9 mouse cellular contexts compared by ENCODE assay signal in genomic region chr17:88174242-88174679, GRCm38 (mm10).
DNase-seq lines count a peak whose midpoint lies in the region; ATAC-seq lines count a peak whose summit lies in the region.
"Had no signal": no experiment of that assay in that cellular context is flagged by ENCODE, and none has a peak within 500 bp of the region (broad histone marks: within the 10 kb centered on the region; RNA-seq: fewer than 3 reads in every experiment).

No protein-coding gene starts in this region.

- H3K36me3 ChIP-seq in heart, embryonic 11.5 days (ENCODE audit: control insufficient read depth, insufficient read depth, low read length) = no peaks in the 10 kb centered on the region
- no peaks in the 10 kb centered on the region for H3K36me3 ChIP-seq in lung, embryonic 16.5 days (ENCODE audit: control insufficient read depth, insufficient read depth, low read length)

- H3K4me2 ChIP-seq in heart, embryonic 11.5 days = no peak overlapping the region
- H3K4me2 ChIP-seq in lung, embryonic 16.5 days (ENCODE audit: low read depth, low read length) = peak overlapping the region; percentile 50

- no peak overlapping the region for H3K27ac ChIP-seq in heart, embryonic 11.5 days (ENCODE audit: low read depth, low read length)
- peak overlapping the region; percentile 80 for H3K27ac ChIP-seq in lung, embryonic 16.5 days (ENCODE audit: low read length)

- H3K4me1 ChIP-seq in heart, embryonic 11.5 days (ENCODE audit: control insufficient read depth, insufficient read depth, low read length) = no peaks in the 10 kb centered on the region
- peaks cover 9% of the 10 kb centered on the region for H3K4me1 ChIP-seq in lung, embryonic 16.5 days (replicated peaks; ENCODE audit: control insufficient read depth, insufficient read depth, low read length)

- H3K27me3 ChIP-seq in heart, embryonic 11.5 days (ENCODE audit: control insufficient read depth, insufficient read depth, low read length) = no peaks in the 10 kb centered on the region
- H3K27me3 ChIP-seq in lung, embryonic 16.5 days (ENCODE audit: control insufficient read depth, insufficient read depth, low read depth, low read length) = no peaks in the 10 kb centered on the region

- 74% methylated on average over 10 of the region's 10 CpGs for WGBS in heart, embryonic 11.5 days (ENCODE audit: insufficient replicate concordance)
- WGBS in lung, embryonic 16.5 days = 20% methylated on average over 10 of the region's 10 CpGs

- ATAC-seq in heart, embryonic 11.5 days (replicated peaks; ENCODE audit: insufficient number of reproducible peaks, low FRiP score, low TSS enrichment) = no peak
- ATAC-seq in lung, embryonic 16.5 days (ENCODE audit: low read depth) = peak; percentile 89
- no peak for ATAC-seq in frontal cortex, adult (ENCODE audit: low TSS enrichment)

- H3K9ac ChIP-seq in heart, embryonic 11.5 days (ENCODE audit: low read depth, low read length) = no peak overlapping the region
- H3K9ac ChIP-seq in lung, embryonic 16.5 days (ENCODE audit: low read length) = 0 out of 2 replicates have a peak overlapping the region, but pooled peaks have one; percentile 1

- intact Hi-C loops in heart, postnatal 10 days (cut with DNase I) = no loop called here

- peak; percentile 38 to 46 for DNase-seq in heart, postnatal 10 days
- DNase-seq in NIH3T3 (ENCODE audit: low read depth) = peak; percentile 61
- DNase-seq in fibroblast of lung, adult 2 months (ENCODE audit: low read depth) = peak; percentile 45
- DNase-seq in urinary bladder, postnatal 25 days (ENCODE audit: low spot score) = no peak
- DNase-seq in frontal cortex, adult 2 months (ENCODE audit: extremely low spot score in 1 of 2, low spot score in 1 of 2) = no peak
- DNase-seq: spleen, adult 18-20 months had no signal

- H3K4me3 ChIP-seq in heart, embryonic 11.5 days (ENCODE audit: low read depth, low read length) = no peak overlapping the region
- H3K4me3 ChIP-seq in lung, embryonic 16.5 days (ENCODE audit: low read length) = peak overlapping the region; percentile 23

- H3K9me3 ChIP-seq in heart, embryonic 11.5 days (replicated peaks; ENCODE audit: control insufficient read depth, low read length) = no peaks in the 10 kb centered on the region
- H3K9me3 ChIP-seq in lung, embryonic 16.5 days (ENCODE audit: control insufficient read depth, low read length) = no peaks in the 10 kb centered on the region

Comparison
In these comparisons a context has a peak if more than half of its experiments do, and no peak if none do; other contexts are left out.
1. DNase-seq: peak in heart, postnatal 10 days (2 of 2), NIH3T3 (single experiment) and fibroblast of lung, adult 2 months (single experiment); none in urinary bladder, postnatal 25 days (single experiment) and frontal cortex, adult 2 months (0 of 2).